Mouse (Mus musculus): Measurements from ENCODE around the gene Bcr. TPM values are rescaled to one million over a fixed set of nuclear protein-coding genes. Genes with fewer than 3 reads are reported as not detected.
A peak's percentile ranks its signal among the peaks of the same experiment; 100 is the strongest.
"Not testable (repeated sequence)": the region's sequence is repeated elsewhere in the genome, so short reads cannot be mapped to it uniquely, and the experiment has no call there.

Bcr gene
- total RNA-seq, 2 experiments from 2014 or later = 99.6 to 113 TPM

DNA sequence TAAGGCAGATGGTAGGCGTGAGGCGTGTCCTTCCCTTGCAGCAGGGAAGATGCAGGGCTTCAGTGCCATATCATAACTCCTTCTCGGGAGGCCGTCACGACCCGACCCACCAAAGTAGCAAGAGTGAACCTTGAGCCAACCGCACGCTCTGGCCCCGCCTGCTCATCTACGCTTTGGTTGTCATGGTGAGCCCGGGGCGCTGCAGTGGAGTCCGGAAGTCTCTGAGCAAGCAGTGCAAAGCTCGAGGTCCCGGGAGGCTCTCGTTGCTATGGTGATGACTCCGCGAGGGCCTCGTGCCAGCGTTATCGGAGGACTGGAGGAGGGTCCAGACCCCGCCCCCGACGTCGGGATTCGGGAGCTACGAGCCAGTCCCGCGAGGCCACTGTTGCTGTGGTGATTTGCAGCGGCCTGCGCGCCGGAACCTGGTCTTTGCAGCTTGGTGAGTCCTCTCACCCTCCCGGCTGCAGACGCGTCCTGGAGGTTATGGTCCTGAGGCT is 23.5 kb upstream of the Bcr start, which contains the start of gene Rab36:
Rab36 (plus strand) TSS at position 176 of the 497 bp plus-strand sequence.
- intact Hi-C loops (cut with DNase I) = no loop called here
- peak; percentile 92 for DNase-seq (ENCODE audit: extremely low spot score in 1 of 2, low spot score in 2 of 2)
- TF ChIP-seq CTCF (IDR thresholded peaks at IDR 0.05) = no peak
- H3K27ac ChIP-seq = peak within 1 kb of the TSS; percentile 76
- H3K4me3 ChIP-seq = peak within 1 kb of the TSS; percentile 61

DNA sequence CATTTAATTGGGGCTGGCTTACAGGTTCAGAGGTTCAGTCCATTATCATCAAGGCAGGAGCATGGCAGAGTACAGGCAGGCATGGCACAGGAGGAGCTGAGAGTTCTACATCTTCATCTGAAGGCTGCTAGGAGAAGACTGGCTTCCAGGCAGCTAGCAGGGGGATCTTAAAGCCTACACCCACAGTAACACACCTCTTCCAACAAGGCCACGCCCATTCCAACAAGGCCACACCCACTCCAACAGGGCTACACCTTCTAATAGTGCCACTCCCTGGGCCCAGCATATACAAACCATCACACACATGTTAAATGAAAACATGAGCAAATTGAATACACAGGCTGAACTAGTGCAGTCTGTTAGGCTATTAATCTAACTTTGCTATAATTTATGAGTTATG is 18.3 kb upstream of the Bcr start:
- DNase-seq (ENCODE audit: extremely low spot score in 1 of 2, low spot score in 2 of 2); intact Hi-C loops (cut with DNase I); H3K4me3 ChIP-seq; H3K27ac ChIP-seq: not testable (repeated sequence)

DNA sequence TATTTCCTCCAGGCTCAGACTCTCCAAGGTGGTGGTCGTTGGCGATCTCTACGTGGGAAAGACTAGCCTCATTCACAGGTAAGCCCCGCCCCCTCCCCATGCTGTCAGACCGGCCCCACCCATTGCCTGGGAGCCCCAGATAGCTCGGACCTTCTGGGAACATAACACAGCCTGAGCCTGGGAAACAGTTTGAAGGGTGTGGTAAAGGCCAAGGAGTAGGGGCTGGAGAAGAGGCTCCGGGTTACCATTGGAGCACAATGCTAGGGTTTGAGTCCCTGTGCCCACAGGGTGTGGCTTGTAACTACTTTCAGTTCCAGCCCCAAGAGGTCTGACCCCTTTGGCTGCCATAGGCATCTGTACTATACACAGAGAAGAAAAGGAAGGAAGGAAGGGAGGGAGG is 15.9 kb upstream of the Bcr start:
- intact Hi-C loops (cut with DNase I) = no loop called here
- no peak for DNase-seq (ENCODE audit: extremely low spot score in 1 of 2, low spot score in 2 of 2)
- Histone ChIP-seq H3K27ac (no peak overlapping the region), H3K4me3 (no peak overlapping the region)
- no peak for TF ChIP-seq CTCF (IDR thresholded peaks at IDR 0.05)

DNA sequence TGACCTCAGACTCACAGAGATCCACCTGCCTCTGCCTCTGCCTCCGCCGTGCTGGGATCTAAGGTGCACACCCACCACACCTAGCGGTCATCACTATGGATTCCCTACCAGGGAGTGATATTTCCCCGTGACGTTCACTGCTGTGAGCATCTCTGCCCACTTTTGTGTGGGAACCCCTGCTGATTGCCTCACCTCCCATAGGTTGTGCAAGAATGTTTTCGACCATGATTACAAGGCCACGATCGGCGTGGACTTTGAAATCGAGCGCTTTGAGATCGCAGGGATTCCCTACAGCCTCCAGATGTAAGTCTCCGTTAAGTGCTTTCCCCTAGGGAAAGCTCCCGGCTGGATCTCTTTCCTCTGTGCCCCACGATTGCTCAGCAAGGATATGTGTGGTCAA is 14.6 kb upstream of the Bcr start:
- Histone ChIP-seq H3K27ac (no peak overlapping the region), H3K4me3 (no peak overlapping the region)
- intact Hi-C loops (cut with DNase I) = no loop called here
- DNase-seq (ENCODE audit: extremely low spot score in 1 of 2, low spot score in 2 of 2) = no peak
- no peak for TF ChIP-seq CTCF (IDR thresholded peaks at IDR 0.05)

DNA sequence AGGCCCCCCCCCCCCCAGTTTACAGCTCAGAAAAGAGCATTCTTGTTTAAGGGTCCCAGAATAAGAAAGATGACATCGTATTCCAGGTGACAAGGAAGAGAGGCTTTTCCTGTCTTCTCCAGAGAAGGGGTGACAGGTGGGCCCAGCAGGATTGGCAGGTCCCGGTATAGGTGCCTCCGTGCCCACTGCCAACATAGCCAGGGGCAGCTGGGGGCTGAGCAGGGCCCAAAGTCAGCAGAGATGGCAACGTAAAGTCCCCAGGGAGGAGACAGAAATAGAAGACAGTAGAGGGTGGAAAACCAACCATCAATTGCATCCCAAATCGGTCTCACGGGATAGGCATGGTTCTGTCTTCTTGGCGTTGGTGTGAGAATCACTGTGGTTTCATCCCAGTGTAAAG is 11.7 kb upstream of the Bcr start:
- Histone ChIP-seq H3K4me3 (no peak overlapping the region), H3K27ac (no peak overlapping the region)
- DNase-seq (ENCODE audit: extremely low spot score in 1 of 2, low spot score in 2 of 2) = no peak
- intact Hi-C loops (cut with DNase I) = no loop called here
- TF ChIP-seq CTCF (IDR thresholded peaks at IDR 0.05) = no peak

DNA sequence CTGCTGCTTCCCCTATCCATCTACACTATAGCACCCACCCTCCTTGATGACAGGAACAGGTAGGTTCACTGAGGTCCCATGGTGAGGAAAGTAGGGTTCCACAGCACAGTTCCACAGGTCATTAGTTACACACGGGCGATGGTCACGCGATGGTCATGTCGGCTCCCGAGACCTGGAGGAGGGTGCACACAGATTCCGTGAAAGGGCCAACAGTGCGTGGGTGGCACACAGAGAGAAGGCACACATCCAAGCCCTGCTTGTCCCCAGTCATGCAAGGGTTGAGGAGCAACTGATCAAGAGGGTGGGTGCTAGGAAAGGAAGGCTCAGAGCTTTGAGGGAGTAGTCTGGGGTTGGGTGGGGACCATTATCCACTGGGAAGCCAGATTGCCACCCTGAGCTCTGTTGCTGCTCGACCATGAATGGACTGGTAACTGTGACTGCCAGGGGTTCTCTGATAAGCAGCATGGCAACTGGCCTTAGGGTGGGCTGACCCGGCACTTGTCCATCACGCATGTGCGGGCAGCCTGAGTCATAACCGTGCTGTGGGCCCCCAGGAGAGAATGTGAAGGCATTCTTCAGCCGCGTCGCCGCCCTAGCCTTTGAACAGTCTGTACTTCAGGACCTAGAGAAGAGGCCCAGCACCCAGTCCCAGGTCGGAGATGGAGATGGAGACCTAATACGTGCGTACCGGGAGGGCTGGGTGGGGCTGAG is 8.9 kb upstream of the Bcr start:
- Histone ChIP-seq H3K4me3 (no peak overlapping the region), H3K27ac (no peak overlapping the region)
- TF ChIP-seq CTCF (IDR thresholded peaks at IDR 0.05) = no peak
- intact Hi-C loops (cut with DNase I) = no loop called here
- no peak for DNase-seq (ENCODE audit: extremely low spot score in 1 of 2, low spot score in 2 of 2)

DNA sequence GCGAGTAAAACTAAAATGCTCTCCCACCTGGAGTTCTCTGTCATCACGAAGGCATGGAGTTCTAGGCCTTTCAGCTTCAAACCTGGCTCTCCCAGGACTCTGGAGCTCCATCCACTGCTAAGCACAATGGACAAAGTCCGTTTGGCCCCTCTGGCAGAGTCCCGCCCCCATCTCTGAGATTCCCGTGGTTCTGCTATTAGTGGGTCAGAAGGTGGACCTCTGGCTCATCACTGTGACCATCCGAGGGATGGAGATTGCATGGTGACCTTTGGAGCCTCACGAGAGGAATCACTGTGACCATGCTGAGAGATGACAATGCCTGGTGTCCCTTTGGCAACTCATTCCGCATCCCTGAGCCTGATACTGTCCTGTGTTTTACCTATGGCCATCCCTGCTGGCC is 7.5 kb upstream of the Bcr start:
- TF ChIP-seq CTCF (IDR thresholded peaks at IDR 0.05) = no peak
- no peak for DNase-seq (ENCODE audit: extremely low spot score in 1 of 2, low spot score in 2 of 2)
- Histone ChIP-seq H3K27ac (no peak overlapping the region), H3K4me3 (no peak overlapping the region)
- intact Hi-C loops (cut with DNase I) = no loop called here

DNA sequence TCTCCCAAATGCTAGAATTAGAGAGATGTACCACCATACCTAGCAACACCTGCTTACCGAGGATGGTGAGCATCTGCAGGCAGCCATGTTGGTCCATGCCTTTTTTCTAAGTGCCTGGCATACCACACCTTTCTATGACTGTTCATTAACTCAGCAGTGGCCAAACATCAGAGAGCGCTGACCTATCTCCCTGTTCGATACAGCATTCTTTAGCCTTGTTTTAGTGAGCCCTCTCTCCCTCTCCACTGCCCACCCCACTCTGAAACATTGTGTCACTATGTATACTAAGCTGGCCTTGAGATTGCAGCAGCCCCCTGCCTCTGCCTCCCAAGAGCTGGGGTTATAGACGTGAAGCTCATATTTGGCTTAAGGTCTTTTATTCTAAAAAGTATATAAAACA is 6.7 kb upstream of the Bcr start:
- no peak for DNase-seq (ENCODE audit: extremely low spot score in 1 of 2, low spot score in 2 of 2)
- H3K27ac ChIP-seq = no peak overlapping the region
- TF ChIP-seq CTCF (IDR thresholded peaks at IDR 0.05) = no peak
- H3K4me3 ChIP-seq = no peak overlapping the region
- intact Hi-C loops (cut with DNase I) = no loop called here

DNA sequence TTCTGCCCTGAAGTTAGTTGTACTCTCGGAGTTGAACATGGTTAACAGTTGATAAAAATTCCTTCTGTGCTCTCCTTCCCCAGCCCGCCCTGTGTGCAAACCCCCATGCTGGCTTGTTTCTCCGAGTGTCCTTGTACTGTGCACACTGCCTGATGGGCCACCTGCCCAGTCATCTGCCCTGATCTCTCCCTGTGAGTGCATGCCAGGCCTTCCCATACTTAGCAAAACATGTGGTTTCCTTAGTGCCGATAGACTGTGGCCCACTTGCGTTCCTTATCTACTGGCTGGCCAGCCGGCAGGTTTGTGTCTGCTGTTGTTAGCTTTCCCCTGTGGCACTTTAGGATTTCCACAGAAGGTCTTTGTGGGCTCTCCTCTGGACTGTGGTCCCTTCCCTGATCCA is 6.3 kb upstream of the Bcr start:
- no peak for DNase-seq (ENCODE audit: extremely low spot score in 1 of 2, low spot score in 2 of 2)
- Histone ChIP-seq H3K27ac (no peak overlapping the region), H3K4me3 (no peak overlapping the region)
- TF ChIP-seq CTCF (IDR thresholded peaks at IDR 0.05) = no peak
- intact Hi-C loops (cut with DNase I) = no loop called here

DNA sequence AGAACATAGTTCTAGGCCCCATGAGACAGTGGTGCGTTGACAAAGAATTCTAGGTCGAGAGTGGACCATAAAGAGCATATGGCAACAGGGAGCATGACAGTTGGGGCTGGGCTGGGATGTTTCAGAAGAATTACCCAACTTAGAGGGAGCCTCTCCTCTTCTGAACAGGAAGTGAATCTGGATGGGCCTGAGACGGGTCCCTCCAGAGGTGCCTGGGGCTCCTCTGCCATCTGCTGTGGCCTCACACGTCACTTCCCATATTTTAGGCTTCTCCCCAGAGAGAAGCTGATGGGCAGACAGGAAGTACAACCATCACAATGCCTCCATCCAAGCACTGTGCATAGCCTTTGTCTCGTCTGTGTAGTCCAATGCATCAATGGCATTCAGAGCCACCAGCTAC is 4.7 kb upstream of the Bcr start:
- Histone ChIP-seq H3K27ac (no peak overlapping the region), H3K4me3 (no peak overlapping the region)
- no peak for TF ChIP-seq CTCF (IDR thresholded peaks at IDR 0.05)
- DNase-seq (ENCODE audit: extremely low spot score in 1 of 2, low spot score in 2 of 2) = no peak
- intact Hi-C loops (cut with DNase I) = no loop called here

DNA sequence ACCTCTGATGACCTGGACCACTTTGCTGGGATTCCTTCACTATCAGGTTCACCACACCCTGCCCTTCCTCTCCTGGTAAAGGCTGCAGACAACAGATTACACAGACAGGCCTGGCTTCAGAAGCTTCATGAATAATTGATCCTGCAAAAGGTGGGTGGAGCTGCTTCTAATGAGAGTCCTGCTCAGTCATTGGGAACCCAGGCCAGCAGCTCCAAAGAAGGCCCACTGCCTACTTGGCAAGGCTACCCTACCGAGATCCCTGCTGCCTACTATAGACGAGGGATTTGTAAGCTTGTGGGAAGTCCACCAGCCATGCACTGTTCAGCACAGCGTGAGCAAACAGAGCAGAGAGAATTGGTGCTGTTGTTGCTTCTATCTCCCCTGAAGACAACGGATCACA is 4.1 kb upstream of the Bcr start:
- TF ChIP-seq CTCF (IDR thresholded peaks at IDR 0.05) = no peak
- intact Hi-C loops (cut with DNase I) = no loop called here
- Histone ChIP-seq H3K27ac (no peak overlapping the region), H3K4me3 (no peak overlapping the region)
- DNase-seq (ENCODE audit: extremely low spot score in 1 of 2, low spot score in 2 of 2) = no peak

DNA sequence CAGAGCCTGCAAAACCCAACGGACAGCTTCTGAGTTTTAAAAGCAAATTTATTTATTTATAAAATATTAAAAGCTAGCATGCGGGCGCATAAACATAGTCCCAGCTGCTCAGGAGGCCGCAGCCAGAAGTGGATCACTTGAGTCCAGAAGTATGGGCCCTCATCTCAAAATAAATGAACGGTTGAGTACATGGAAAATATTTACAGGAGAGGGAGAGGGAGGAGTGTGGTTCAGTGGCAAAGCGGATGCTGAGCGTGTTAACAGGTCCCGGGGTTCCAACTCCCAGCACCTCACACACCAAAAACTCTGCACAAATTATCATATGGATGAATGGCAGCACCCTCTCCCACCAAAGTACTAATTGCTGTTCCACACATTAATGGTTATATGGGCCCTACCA is 2.1 kb upstream of the Bcr start:
- no peak for DNase-seq (ENCODE audit: extremely low spot score in 1 of 2, low spot score in 2 of 2)
- TF ChIP-seq CTCF (IDR thresholded peaks at IDR 0.05) = no peak
- intact Hi-C loops (cut with DNase I) = no loop called here
- no peak overlapping the region for H3K27ac ChIP-seq
- no peak overlapping the region for H3K4me3 ChIP-seq

DNA sequence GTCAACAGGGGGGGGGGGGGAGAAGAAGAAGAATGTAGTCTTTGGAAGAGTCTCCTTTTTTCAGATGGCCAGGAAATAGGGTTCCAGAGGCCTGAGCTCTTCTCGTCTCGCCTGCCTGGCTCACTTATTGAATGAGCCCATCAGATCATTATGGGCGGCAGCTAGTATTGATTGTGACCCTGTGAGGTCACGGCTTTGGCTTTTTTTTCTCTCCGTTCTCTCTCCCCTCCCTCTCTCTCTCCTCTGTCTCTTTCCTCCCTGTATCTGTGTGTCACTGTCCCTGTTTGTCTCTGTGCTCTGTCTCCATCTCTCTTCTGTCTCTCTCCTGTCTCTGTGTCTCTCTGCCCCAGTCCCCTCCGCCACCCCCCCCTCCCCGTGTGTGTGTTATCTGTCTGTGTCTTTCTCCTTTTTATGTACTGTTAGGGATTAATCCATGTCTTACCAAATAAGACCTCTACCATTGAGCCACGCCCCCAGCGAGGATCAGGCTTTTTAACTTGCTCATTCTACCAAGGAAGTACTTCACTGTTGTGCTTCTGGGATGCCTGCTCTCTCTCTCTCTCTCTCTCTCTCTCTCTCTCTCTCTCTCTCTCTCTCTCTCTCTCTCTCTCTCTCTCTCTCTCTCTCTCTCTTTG is 1.5 kb upstream of the Bcr start:
- no peak for TF ChIP-seq CTCF (IDR thresholded peaks at IDR 0.05)
- intact Hi-C loops (cut with DNase I) = loop anchor here (1.0 kb wide), 1 partner anchor 92 kb away; no protein-coding TSS in a partner anchor

More for the DNA sequence above, 1.5 kb upstream of the Bcr start:
- H3K27ac ChIP-seq = no peak overlapping the region
- DNase-seq (ENCODE audit: extremely low spot score in 1 of 2, low spot score in 2 of 2) = no peak
- H3K4me3 ChIP-seq = no peak overlapping the region

Data from left cerebral cortex, adult 2 months (tissue).